Mouse (Mus musculus) stomach, adult 2 months (tissue): ENCODE data around the gene Rcbtb2. TPM values are rescaled to one million over a fixed set of nuclear protein-coding genes. Genes with fewer than 3 reads are reported as not detected.

Experiments
- polyA plus RNA-seq: library from polyadenylated mRNA; depleted of rRNA; stranded (reverse); fragments of >200 nt; gene quantifications from 2 replicates; pipeline ENCODE4 v1.2.3, GENCODE M21; 2012; rRNA removed

Rcbtb2 gene
- 6.3 and 7.4 TPM in 2 replicates for polyA plus RNA-seq

GRCm38 (mm10) chr14:73122923-73123278 is at the start of gene Rcbtb2:
Rcbtb2 (plus strand) TSS chr14:73123037.

GRCm38 (mm10) chr14:73237848-73238321 is 115.0 kb downstream of the Rcbtb2 start, which contains the start of gene Lpar6:
Lpar6 (plus strand) TSS chr14:73237895.

Other genes with a start within 250 kb of the Rcbtb2 start
- 1.5 and 1.9 TPM in 2 replicates for gene Cysltr2, start 73.9 kb upstream of the Rcbtb2 start, polyA plus RNA-seq
- gene Lpar6, start 114.9 kb downstream of the Rcbtb2 start, polyA plus RNA-seq: 0.45 and 0.70 TPM in 2 replicates
- gene Rb1, start 202.8 kb downstream of the Rcbtb2 start, polyA plus RNA-seq: 0.33 and 0.39 TPM in 2 replicates